Comparison of ENCODE assay signal across 8 mouse cellular contexts in the genomic region with DNA sequence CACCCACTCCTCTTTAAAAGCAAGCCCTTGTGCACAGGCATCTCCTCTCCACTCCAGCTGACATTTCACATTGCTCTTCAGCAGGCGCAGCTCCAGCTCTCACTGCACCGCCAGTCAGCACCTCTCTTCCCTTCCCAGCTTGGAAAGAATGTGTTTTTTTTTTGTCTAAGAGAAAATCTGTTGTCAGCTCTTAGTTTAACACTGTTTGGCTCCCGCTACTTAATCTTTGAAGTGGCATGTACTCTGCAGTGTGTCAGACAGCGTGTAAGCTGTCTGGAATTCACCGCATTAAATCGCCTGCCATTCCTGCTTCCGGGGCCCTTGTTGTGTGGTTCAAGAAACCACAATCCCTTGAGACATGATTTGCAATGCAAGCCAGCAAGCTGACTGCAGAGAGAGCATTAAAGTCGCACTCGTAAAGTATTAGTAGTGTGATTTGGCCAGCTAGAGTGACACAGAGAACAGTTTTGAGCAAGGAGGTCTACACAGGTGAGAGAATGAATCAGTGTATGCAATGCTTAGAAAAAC.
A peak's percentile ranks its signal among the peaks of the same experiment; 100 is the strongest.
DNase-seq lines count a peak whose midpoint lies in the region; ATAC-seq and TF ChIP-seq lines count a peak whose summit lies in the region.

No protein-coding gene starts in this region.

- no peak overlapping the region for H3K4me2 ChIP-seq in lung, postnatal 0 days (replicated peaks; ENCODE audit: low read depth, low read length)
- peak overlapping the region; percentile 39 for H3K4me2 ChIP-seq in forebrain, postnatal 0 days (ENCODE audit: low read depth)
- peak overlapping the region; percentile 21; the same call in 1 of the 2 replicates for H3K4me2 ChIP-seq in neural tube, embryonic 13.5 days
- H3K4me2 ChIP-seq in kidney, embryonic 15.5 days: no peak overlapping the region

- no peaks in the 10 kb centered on the region for H3K9me3 ChIP-seq in lung, postnatal 0 days (ENCODE audit: low read length)
- H3K9me3 ChIP-seq in forebrain, postnatal 0 days (ENCODE audit: low read length): no peaks in the 10 kb centered on the region
- H3K9me3 ChIP-seq in neural tube, embryonic 13.5 days: no peaks in the 10 kb centered on the region
- no peaks in the 10 kb centered on the region for H3K9me3 ChIP-seq in kidney, embryonic 15.5 days (replicated peaks)

- no peak for TF ChIP-seq EP300 in lung, postnatal 0 days (IDR thresholded peaks at IDR 0.05)

- H3K36me3 ChIP-seq in lung, postnatal 0 days (ENCODE audit: insufficient read depth, low read length): no peaks in the 10 kb centered on the region
- H3K36me3 ChIP-seq in forebrain, postnatal 0 days (ENCODE audit: insufficient read depth): no peaks in the 10 kb centered on the region
- no peaks in the 10 kb centered on the region for H3K36me3 ChIP-seq in neural tube, embryonic 13.5 days
- no peaks in the 10 kb centered on the region for H3K36me3 ChIP-seq in kidney, embryonic 15.5 days

- TF ChIP-seq POLR2A in lung, adult 2 months (IDR thresholded peaks at IDR 0.05; ENCODE audit: borderline replicate concordance, extremely low read depth, low read depth, low read length): no peak

- no peak overlapping the region for H3K9ac ChIP-seq in lung, postnatal 0 days (replicated peaks; ENCODE audit: low read depth)
- H3K9ac ChIP-seq in forebrain, postnatal 0 days: peak overlapping the region; percentile 39
- H3K9ac ChIP-seq in neural tube, embryonic 13.5 days: no peak overlapping the region
- no peak overlapping the region for H3K9ac ChIP-seq in kidney, embryonic 15.5 days

- WGBS in lung, postnatal 0 days: 22% methylated on average over 9 of the region's 9 CpGs
- WGBS in lung, adult 2 months: 25% methylated on average over 9 of the region's 9 CpGs
- 13% methylated on average over 9 of the region's 9 CpGs for WGBS in forebrain, postnatal 0 days
- 33% methylated on average over 9 of the region's 9 CpGs for WGBS in neural tube, embryonic 13.5 days
- 47% methylated on average over 9 of the region's 9 CpGs for WGBS in kidney, embryonic 15.5 days

- H3K27ac ChIP-seq in lung, postnatal 0 days (ENCODE audit: low read length): no peak overlapping the region
- peak overlapping the region; percentile 45; the same call in 1 of the 2 replicates for H3K27ac ChIP-seq in forebrain, postnatal 0 days (ENCODE audit: low read depth, low read length)
- peak overlapping the region; percentile 57 for H3K27ac ChIP-seq in neural tube, embryonic 13.5 days (replicated peaks)
- no peak overlapping the region for H3K27ac ChIP-seq in kidney, embryonic 15.5 days

- H3K4me3 ChIP-seq in lung, postnatal 0 days (ENCODE audit: low read depth, low read length): no peak overlapping the region
- H3K4me3 ChIP-seq in lung, adult 2 months (replicated peaks; ENCODE audit: extremely low read depth, low read depth, low read length): no peak overlapping the region
- H3K4me3 ChIP-seq in forebrain, postnatal 0 days (ENCODE audit: low read depth, low read length): peak overlapping the region; percentile 19
- no peak overlapping the region for H3K4me3 ChIP-seq in neural tube, embryonic 13.5 days
- H3K4me3 ChIP-seq in kidney, embryonic 15.5 days (replicated peaks): no peak overlapping the region

- ATAC-seq in lung, postnatal 0 days: peak; percentile 25; the same call in 1 of the 2 replicates
- ATAC-seq in forebrain, postnatal 0 days: peak; percentile 92
- ATAC-seq in neural tube, embryonic 13.5 days (ENCODE audit: low read depth): no peak
- no peak for ATAC-seq in kidney, embryonic 15.5 days (replicated peaks; ENCODE audit: low FRiP score)

- no peaks in the 10 kb centered on the region for H3K27me3 ChIP-seq in lung, postnatal 0 days (replicated peaks; ENCODE audit: insufficient read depth, low read length)
- H3K27me3 ChIP-seq in forebrain, postnatal 0 days (ENCODE audit: insufficient read depth, low read length): no peaks in the 10 kb centered on the region
- H3K27me3 ChIP-seq in neural tube, embryonic 13.5 days: no peaks in the 10 kb centered on the region
- no peaks in the 10 kb centered on the region for H3K27me3 ChIP-seq in kidney, embryonic 15.5 days

- no peak for TF ChIP-seq CTCF in lung, postnatal 0 days (IDR thresholded peaks at IDR 0.05)
- no peak for TF ChIP-seq CTCF in lung, adult 2 months (IDR thresholded peaks at IDR 0.05; ENCODE audit: insufficient read depth, low read length)
- TF ChIP-seq CTCF in forebrain, postnatal 0 days (IDR thresholded peaks at IDR 0.05; ENCODE audit: low read depth): no peak

- peak; percentile 35 for DNase-seq in cerebellum, adult 11 months
- no peak for DNase-seq in cerebellum, adult 8-10 months
- DNase-seq in lung, postnatal 0 days (ENCODE audit: low spot score): peak; percentile 35
- DNase-seq in lung, adult 2 months: no peak
- peak; percentile 57 for DNase-seq in forebrain, postnatal 0 days
- no peak for DNase-seq in gastrocnemius, postnatal 10 days

- H3K4me1 ChIP-seq in lung, postnatal 0 days (ENCODE audit: insufficient read depth, low read depth, low read length): no peaks in the 10 kb centered on the region
- no peaks in the 10 kb centered on the region for H3K4me1 ChIP-seq in lung, adult 2 months (ENCODE audit: control insufficient read depth, insufficient read depth, low read length)
- peaks cover 5% of the 10 kb centered on the region; the same call in 1 of the 2 replicates for H3K4me1 ChIP-seq in forebrain, postnatal 0 days (ENCODE audit: insufficient read depth)
- H3K4me1 ChIP-seq in neural tube, embryonic 13.5 days (replicated peaks): peaks cover 17% of the 10 kb centered on the region; the same call in 1 of the 2 replicates
- H3K4me1 ChIP-seq in kidney, embryonic 15.5 days: no peaks in the 10 kb centered on the region

Comparison
In these comparisons a context has a peak if more than half of its experiments do, and no peak if none do; other contexts are left out.
1. DNase-seq: peak in cerebellum, adult 11 months (single experiment), lung, postnatal 0 days (single experiment) and forebrain, postnatal 0 days (single experiment); none in cerebellum, adult 8-10 months (single experiment), lung, adult 2 months (single experiment) and gastrocnemius, postnatal 10 days (single experiment).
2. ATAC-seq: peak in lung, postnatal 0 days (single experiment) and forebrain, postnatal 0 days (single experiment); none in neural tube, embryonic 13.5 days (single experiment) and kidney, embryonic 15.5 days (single experiment).
3. H3K27ac ChIP-seq: peak in forebrain, postnatal 0 days (single experiment) and neural tube, embryonic 13.5 days (single experiment); none in lung, postnatal 0 days (single experiment) and kidney, embryonic 15.5 days (single experiment).
4. H3K4me2 ChIP-seq: peak in forebrain, postnatal 0 days (single experiment) and neural tube, embryonic 13.5 days (single experiment); none in lung, postnatal 0 days (single experiment) and kidney, embryonic 15.5 days (single experiment).